Mouse (Mus musculus): ENCODE measurements around the gene Cd37. TPM values are rescaled to one million over a fixed set of nuclear protein-coding genes. Genes with fewer than 3 reads are reported as not detected.

The Cd37 gene
- total and polyA plus RNA-seq, 3 experiments = 47.3 to 167 (median 75.3) TPM

DNA sequence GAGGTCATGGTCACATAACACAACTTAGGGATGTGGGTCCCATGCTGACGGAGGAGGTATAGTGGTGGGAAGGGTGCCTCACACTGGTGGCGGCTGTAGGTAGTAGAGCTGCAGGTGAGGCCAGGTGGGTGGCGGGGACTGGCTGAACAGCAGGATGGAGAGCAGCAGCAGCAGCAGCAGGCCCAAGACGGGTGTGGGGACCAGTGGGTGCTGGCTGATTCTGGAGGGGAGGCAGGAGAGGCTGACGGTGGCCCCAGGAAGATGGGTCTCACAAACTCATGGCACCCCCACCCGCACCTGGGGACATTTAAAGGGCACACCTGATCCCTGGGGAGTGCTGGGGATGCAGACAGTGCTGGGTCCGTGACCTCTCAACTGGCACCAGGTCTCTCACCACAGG lies 55.2 kb downstream of the Cd37 start:
- no peak for ATAC-seq (ENCODE audit: extremely low read depth, insufficient number of reproducible peaks, low FRiP score, poor library complexity, severe bottlenecking)
- H3K27me3 ChIP-seq (ENCODE audit: insufficient read depth, low read length) = peaks cover 89% of the 10 kb centered on the region

More for the DNA sequence above, 55.2 kb downstream of the Cd37 start:
- peaks cover 21% of the 10 kb centered on the region for H3K4me1 ChIP-seq (ENCODE audit: insufficient read depth, low read depth, low read length)
- no peaks in the 10 kb centered on the region for H3K36me3 ChIP-seq (replicated peaks)
- no peak for DNase-seq (ENCODE audit: low spot score)
- no peak overlapping the region for H3K4me3 ChIP-seq (ENCODE audit: low read depth, low read length)
- no peak for TF ChIP-seq GATA2 (IDR thresholded peaks at IDR 0.05; ENCODE audit: borderline replicate concordance, low read depth, low read length)
- TF ChIP-seq POLR2AphosphoS5 (IDR thresholded peaks at IDR 0.05; ENCODE audit: insufficient replicate concordance, low read depth, low read length) = no peak
- TF ChIP-seq TAL1 (conservative IDR thresholded peaks at IDR 0.05; ENCODE audit: low read depth, low read length) = no peak
- no peak for TF ChIP-seq GATA1 (IDR thresholded peaks at IDR 0.05; ENCODE audit: borderline replicate concordance, low read length)
- no peak for TF ChIP-seq CTCF (IDR thresholded peaks at IDR 0.05; ENCODE audit: low read depth, low read length)
- H3K9me3 ChIP-seq (replicated peaks) = no peaks in the 10 kb centered on the region

Other genes starting within 250 kb of the Cd37 start
Only the 20 nearest of the 38 such genes appear.
- 0.49 TPM in 1 of 2 replicates, not detected in the other for gene Rcn3, start 146.9 kb downstream of the Cd37 start, total RNA-seq (2014; fragmentation: Nextera tagmentation)
- not detected in 2 replicates for gene Rcn3, start 146.9 kb downstream of the Cd37 start, total RNA-seq (2017)
- 0.31 and 0.33 TPM in 2 replicates for gene Rcn3, start 146.9 kb downstream of the Cd37 start, polyA plus RNA-seq (2012)
- not detected in 2 replicates for gene Fcgrt, start 135.3 kb downstream of the Cd37 start, total RNA-seq (2014; fragmentation: Nextera tagmentation)
- not detected in 2 replicates for gene Fcgrt, start 135.3 kb downstream of the Cd37 start, total RNA-seq (2017)
- gene Fcgrt, start 135.3 kb downstream of the Cd37 start, polyA plus RNA-seq (2012) = not detected in 2 replicates
- gene Rps11, start 114.7 kb downstream of the Cd37 start, total RNA-seq (2014; fragmentation: Nextera tagmentation) = 916 and 1,000 TPM in 2 replicates
- 1,298 and 1,329 TPM in 2 replicates for gene Rps11, start 114.7 kb downstream of the Cd37 start, total RNA-seq (2017)
- 151 and 217 TPM in 2 replicates for gene Rps11, start 114.7 kb downstream of the Cd37 start, polyA plus RNA-seq (2012)
- 1,386 and 1,478 TPM in 2 replicates for gene Rpl13a, start 110.4 kb downstream of the Cd37 start, total RNA-seq (2014; fragmentation: Nextera tagmentation)
- gene Rpl13a, start 110.4 kb downstream of the Cd37 start, total RNA-seq (2017) = 2,356 and 2,406 TPM in 2 replicates
- gene Rpl13a, start 110.4 kb downstream of the Cd37 start, polyA plus RNA-seq (2012) = 5,469 and 6,084 TPM in 2 replicates
- not detected in 2 replicates for gene Gm45713, start 102.9 kb downstream of the Cd37 start, total RNA-seq (2014; fragmentation: Nextera tagmentation)
- gene Gm45713, start 102.9 kb downstream of the Cd37 start, total RNA-seq (2017) = 0.16 and 0.23 TPM in 2 replicates
- 1.0 and 1.3 TPM in 2 replicates for gene Gm45713, start 102.9 kb downstream of the Cd37 start, polyA plus RNA-seq (2012)
- 75.7 and 76.5 TPM in 2 replicates for gene Flt3l, start 102.7 kb downstream of the Cd37 start, total RNA-seq (2014; fragmentation: Nextera tagmentation)
- gene Flt3l, start 102.7 kb downstream of the Cd37 start, total RNA-seq (2017) = 41.0 and 48.6 TPM in 2 replicates
- 31.7 and 38.8 TPM in 2 replicates for gene Flt3l, start 102.7 kb downstream of the Cd37 start, polyA plus RNA-seq (2012)
- gene Pih1d1, start 84.8 kb downstream of the Cd37 start, total RNA-seq (2014; fragmentation: Nextera tagmentation) = 82.8 and 124 TPM in 2 replicates
- 60.9 and 68.4 TPM in 2 replicates for gene Pih1d1, start 84.8 kb downstream of the Cd37 start, total RNA-seq (2017)
- gene Pih1d1, start 84.8 kb downstream of the Cd37 start, polyA plus RNA-seq (2012) = 46.4 TPM in 2 replicates
- gene Aldh16a1, start 84.5 kb downstream of the Cd37 start, total RNA-seq (2014; fragmentation: Nextera tagmentation) = 19.6 and 26.3 TPM in 2 replicates
- 33.8 and 34.7 TPM in 2 replicates for gene Aldh16a1, start 84.5 kb downstream of the Cd37 start, total RNA-seq (2017)
- 110 and 133 TPM in 2 replicates for gene Aldh16a1, start 84.5 kb downstream of the Cd37 start, polyA plus RNA-seq (2012)
- not detected in 2 replicates for gene Slc17a7, start 75.2 kb downstream of the Cd37 start, total RNA-seq (2014; fragmentation: Nextera tagmentation)
- 0.06 and 0.11 TPM in 2 replicates for gene Slc17a7, start 75.2 kb downstream of the Cd37 start, total RNA-seq (2017)
- gene Slc17a7, start 75.2 kb downstream of the Cd37 start, polyA plus RNA-seq (2012) = 0.02 and 0.08 TPM in 2 replicates
- not detected in 2 replicates for gene Gfy, start 59.5 kb downstream of the Cd37 start, total RNA-seq (2014; fragmentation: Nextera tagmentation)
- gene Gfy, start 59.5 kb downstream of the Cd37 start, total RNA-seq (2017) = 0.05 and 0.06 TPM in 2 replicates
- not detected in 2 replicates for gene Gfy, start 59.5 kb downstream of the Cd37 start, polyA plus RNA-seq (2012)
- gene Pth2, start 58.1 kb downstream of the Cd37 start, total RNA-seq (2014; fragmentation: Nextera tagmentation) = not detected in 2 replicates
- gene Pth2, start 58.1 kb downstream of the Cd37 start, total RNA-seq (2017) = not detected in 2 replicates
- gene Pth2, start 58.1 kb downstream of the Cd37 start, polyA plus RNA-seq (2012) = not detected in 2 replicates
- not detected in 2 replicates for gene Ccdc155, start 34.2 kb downstream of the Cd37 start, total RNA-seq (2014; fragmentation: Nextera tagmentation)
- gene Ccdc155, start 34.2 kb downstream of the Cd37 start, total RNA-seq (2017) = not detected in 2 replicates
- not detected in 2 replicates for gene Ccdc155, start 34.2 kb downstream of the Cd37 start, polyA plus RNA-seq (2012)
- not detected in 2 replicates for gene Dkkl1, start 27.0 kb downstream of the Cd37 start, total RNA-seq (2014; fragmentation: Nextera tagmentation)
- 0.11 TPM in 1 of 2 replicates, not detected in the other for gene Dkkl1, start 27.0 kb downstream of the Cd37 start, total RNA-seq (2017)
- gene Dkkl1, start 27.0 kb downstream of the Cd37 start, polyA plus RNA-seq (2012) = not detected in 2 replicates
- gene Tead2, start 23.4 kb downstream of the Cd37 start, total RNA-seq (2014; fragmentation: Nextera tagmentation) = not detected in 2 replicates
- gene Tead2, start 23.4 kb downstream of the Cd37 start, total RNA-seq (2017) = 0.38 TPM in 1 of 2 replicates, not detected in the other
- not detected in 2 replicates for gene Tead2, start 23.4 kb downstream of the Cd37 start, polyA plus RNA-seq (2012)
- not detected in 2 replicates for gene Slc6a16, start 2.0 kb upstream of the Cd37 start, total RNA-seq (2014; fragmentation: Nextera tagmentation)
- gene Slc6a16, start 2.0 kb upstream of the Cd37 start, total RNA-seq (2017) = 0.12 and 0.27 TPM in 2 replicates
- gene Slc6a16, start 2.0 kb upstream of the Cd37 start, polyA plus RNA-seq (2012) = not detected in 2 replicates
- gene Slc6a21, start 38.4 kb upstream of the Cd37 start, total RNA-seq (2014; fragmentation: Nextera tagmentation) = not detected in 2 replicates
- gene Slc6a21, start 38.4 kb upstream of the Cd37 start, total RNA-seq (2017) = 0.23 and 0.38 TPM in 2 replicates
- gene Slc6a21, start 38.4 kb upstream of the Cd37 start, polyA plus RNA-seq (2012) = not detected in 2 replicates
- gene Trpm4, start 94.7 kb upstream of the Cd37 start, total RNA-seq (2014; fragmentation: Nextera tagmentation) = not detected in 2 replicates
- gene Trpm4, start 94.7 kb upstream of the Cd37 start, total RNA-seq (2017) = 0.23 and 0.49 TPM in 2 replicates
- 0.11 and 0.21 TPM in 2 replicates for gene Trpm4, start 94.7 kb upstream of the Cd37 start, polyA plus RNA-seq (2012)
- gene Hrc, start 96.2 kb upstream of the Cd37 start, total RNA-seq (2014; fragmentation: Nextera tagmentation) = not detected in 2 replicates
- gene Hrc, start 96.2 kb upstream of the Cd37 start, total RNA-seq (2017) = 0.06 and 0.16 TPM in 2 replicates
- not detected in 2 replicates for gene Hrc, start 96.2 kb upstream of the Cd37 start, polyA plus RNA-seq (2012)
- gene Ppfia3, start 127.9 kb upstream of the Cd37 start, total RNA-seq (2014; fragmentation: Nextera tagmentation) = 1.4 and 1.5 TPM in 2 replicates
- 0.41 and 0.71 TPM in 2 replicates for gene Ppfia3, start 127.9 kb upstream of the Cd37 start, total RNA-seq (2017)
- 1.2 and 1.4 TPM in 2 replicates for gene Ppfia3, start 127.9 kb upstream of the Cd37 start, polyA plus RNA-seq (2012)
- gene Lin7b, start 131.5 kb upstream of the Cd37 start, total RNA-seq (2014; fragmentation: Nextera tagmentation) = not detected in 2 replicates
- 2.0 and 3.8 TPM in 2 replicates for gene Lin7b, start 131.5 kb upstream of the Cd37 start, total RNA-seq (2017)
- 0.86 and 1.1 TPM in 2 replicates for gene Lin7b, start 131.5 kb upstream of the Cd37 start, polyA plus RNA-seq (2012)